Mouse (Mus musculus): ENCODE results near the gene Lamtor5. TPM values are rescaled to one million over a fixed set of nuclear protein-coding genes. Genes with fewer than 3 reads are reported as not detected.

Gene Lamtor5
- polyA plus RNA-seq (2015; fragmentation: Nextera tagmentation; extraction: Ambion mirVana): 201 and 215 TPM in 2 replicates

GRCm38 (mm10) chr3:107278479-107279269, at the start of gene Lamtor5:
TSS of gene Lamtor5 (plus strand) at chr3:107278858.
- WGBS: 3% methylated on average over 43 of the region's 43 CpGs
- Histone ChIP-seq H3K27me3 (replicated peaks; ENCODE audit: insufficient read depth, low read length) (no peaks in the 10 kb centered on the region), H3K9me3 (ENCODE audit: low read length) (no peaks in the 10 kb centered on the region), H3K4me2 (replicated peaks; ENCODE audit: low read depth, low read length) (peak within 1 kb of the TSS; percentile 67), H3K36me3 (ENCODE audit: insufficient read depth, low read length) (peaks cover 11% of the 10 kb centered on the region; the same call in 1 of the 2 replicates), H3K9ac (replicated peaks; ENCODE audit: low read depth) (peak within 1 kb of the TSS; percentile 80), H3K27ac (ENCODE audit: low read length) (no peak within 1 kb of the TSS), H3K4me1 (ENCODE audit: insufficient read depth, low read depth, low read length) (peaks cover 3% of the 10 kb centered on the region; the same call in 1 of the 2 replicates), H3K4me3 (ENCODE audit: low read depth, low read length) (peak within 1 kb of the TSS; percentile 92)
- ATAC-seq (peak; percentile 92), DNase-seq (ENCODE audit: low spot score) (peak; percentile 93)
- TF ChIP-seq CTCF (IDR thresholded peaks at IDR 0.05) (no peak), EP300 (IDR thresholded peaks at IDR 0.05) (no peak)

- Histone ChIP-seq H3K36me3 (ENCODE audit: insufficient read depth, low read length) (no peaks in the 10 kb centered on the region), H3K4me2 (replicated peaks; ENCODE audit: low read depth, low read length) (no peak overlapping the region), H3K9me3 (ENCODE audit: low read length) (no peaks in the 10 kb centered on the region), H3K4me1 (ENCODE audit: insufficient read depth, low read depth, low read length) (no peaks in the 10 kb centered on the region), H3K27me3 (replicated peaks; ENCODE audit: insufficient read depth, low read length) (no peaks in the 10 kb centered on the region), H3K9ac (replicated peaks; ENCODE audit: low read depth) (no peak overlapping the region), H3K27ac (ENCODE audit: low read length) (no peak overlapping the region), H3K4me3 (ENCODE audit: low read depth, low read length) (no peak overlapping the region)
- 61% methylated on average over 5 of the region's 5 CpGs for WGBS
- ATAC-seq (no peak), DNase-seq (ENCODE audit: low spot score) (no peak)
- TF ChIP-seq CTCF (IDR thresholded peaks at IDR 0.05): no peak
- TF ChIP-seq EP300 (IDR thresholded peaks at IDR 0.05): no peak
These were observed 49.4 kb upstream of the Lamtor5 start for GRCm38 (mm10) chr3:107229221-107229620.

- DNase-seq (ENCODE audit: low spot score): no peak
- H3K9ac ChIP-seq (replicated peaks; ENCODE audit: low read depth): no peak overlapping the region
- H3K27me3 ChIP-seq (replicated peaks; ENCODE audit: insufficient read depth, low read length): no peaks in the 10 kb centered on the region
- no peak overlapping the region for H3K27ac ChIP-seq (ENCODE audit: low read length)
- H3K36me3 ChIP-seq (ENCODE audit: insufficient read depth, low read length): no peaks in the 10 kb centered on the region
- H3K9me3 ChIP-seq (ENCODE audit: low read length): no peaks in the 10 kb centered on the region
- TF ChIP-seq EP300 (IDR thresholded peaks at IDR 0.05) (no peak), CTCF (IDR thresholded peaks at IDR 0.05) (no peak)
- H3K4me3 ChIP-seq (ENCODE audit: low read depth, low read length): no peak overlapping the region
- no peaks in the 10 kb centered on the region for H3K4me1 ChIP-seq (ENCODE audit: insufficient read depth, low read depth, low read length)
- 31% methylated on average over 5 of the region's 5 CpGs for whole genome bisulfite sequencing
- ATAC-seq: no peak
- no peak overlapping the region for H3K4me2 ChIP-seq (replicated peaks; ENCODE audit: low read depth, low read length)
These were observed 48.8 kb upstream of the Lamtor5 start for GRCm38 (mm10) chr3:107229822-107230221.

GRCm38 (mm10) chr3:107230527-107230926, 48.1 kb upstream of the Lamtor5 start, which contains the start of gene A630076J17Rik:
TSS of gene A630076J17Rik (plus strand) at chr3:107230614.
- no peak within 1 kb of the TSS for H3K4me2 ChIP-seq (replicated peaks; ENCODE audit: low read depth, low read length)
- H3K4me3 ChIP-seq (ENCODE audit: low read depth, low read length): no peak within 1 kb of the TSS
- H3K27me3 ChIP-seq (replicated peaks; ENCODE audit: insufficient read depth, low read length): no peaks in the 10 kb centered on the region
- ATAC-seq (no peak), DNase-seq (ENCODE audit: low spot score) (no peak)
- 4% methylated on average over 1 of the region's 1 CpGs for WGBS
- H3K27ac ChIP-seq (ENCODE audit: low read length): no peak within 1 kb of the TSS
- no peaks in the 10 kb centered on the region for H3K4me1 ChIP-seq (ENCODE audit: insufficient read depth, low read depth, low read length)
- H3K9ac ChIP-seq (replicated peaks; ENCODE audit: low read depth): no peak within 1 kb of the TSS
- H3K9me3 ChIP-seq (ENCODE audit: low read length): no peaks in the 10 kb centered on the region
- no peak for TF ChIP-seq CTCF (IDR thresholded peaks at IDR 0.05)
- TF ChIP-seq EP300 (IDR thresholded peaks at IDR 0.05): no peak
- no peaks in the 10 kb centered on the region for H3K36me3 ChIP-seq (ENCODE audit: insufficient read depth, low read length)

DNA sequence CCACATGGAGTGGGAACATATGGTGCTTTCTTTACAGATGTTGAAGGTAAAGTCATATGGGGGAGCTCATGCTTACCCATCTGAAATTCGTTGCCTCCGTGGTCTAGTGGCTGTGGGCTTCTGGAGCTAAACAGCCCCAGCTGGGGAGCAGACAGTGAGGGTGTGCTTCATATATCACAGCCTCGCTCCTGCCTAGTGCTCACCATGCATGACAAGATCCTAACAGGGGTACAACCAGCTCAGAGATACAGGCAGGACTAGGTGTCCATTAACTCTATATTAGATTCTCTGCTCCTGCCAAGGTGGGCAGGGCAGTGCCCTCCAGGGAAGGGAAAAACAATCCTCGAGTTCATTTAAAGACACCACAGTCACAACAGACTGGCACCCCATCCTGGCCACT, 47.5 kb upstream of the Lamtor5 start:
- Histone ChIP-seq H3K9ac (replicated peaks; ENCODE audit: low read depth) (no peak overlapping the region), H3K27me3 (replicated peaks; ENCODE audit: insufficient read depth, low read length) (no peaks in the 10 kb centered on the region), H3K4me2 (replicated peaks; ENCODE audit: low read depth, low read length) (no peak overlapping the region), H3K27ac (ENCODE audit: low read length) (no peak overlapping the region), H3K36me3 (ENCODE audit: insufficient read depth, low read length) (no peaks in the 10 kb centered on the region), H3K9me3 (ENCODE audit: low read length) (no peaks in the 10 kb centered on the region), H3K4me3 (ENCODE audit: low read depth, low read length) (no peak overlapping the region), H3K4me1 (ENCODE audit: insufficient read depth, low read depth, low read length) (no peaks in the 10 kb centered on the region)
- 53% methylated on average over 4 of the region's 4 CpGs for WGBS
- no peak for ATAC-seq
- no peak for TF ChIP-seq CTCF (IDR thresholded peaks at IDR 0.05)
- TF ChIP-seq EP300 (IDR thresholded peaks at IDR 0.05): no peak
- no peak for DNase-seq (ENCODE audit: low spot score)

DNA sequence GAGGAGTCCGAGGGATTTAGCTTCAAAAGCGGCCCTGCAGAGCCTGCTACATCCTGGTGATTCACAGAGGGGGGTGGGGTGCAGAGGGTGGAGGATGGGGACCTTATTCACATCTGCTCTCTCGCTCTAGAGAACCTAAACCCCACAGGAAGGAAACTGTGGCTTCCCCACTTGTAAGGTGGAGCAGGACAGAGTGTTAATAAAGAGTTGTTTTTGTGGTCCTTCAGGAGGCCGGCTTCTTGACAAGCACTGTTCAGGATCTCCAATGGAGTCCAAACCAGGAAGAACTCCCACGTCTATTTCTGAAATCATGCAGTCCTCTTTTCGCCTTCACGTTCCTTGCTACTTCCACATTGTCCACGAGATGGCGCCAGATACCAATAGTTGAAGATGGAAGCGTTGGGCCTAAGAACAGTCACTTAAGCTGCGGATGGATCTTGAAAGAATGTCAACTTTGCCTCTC, 45.3 kb upstream of the Lamtor5 start:
- H3K9ac ChIP-seq (replicated peaks; ENCODE audit: low read depth): no peak overlapping the region
- peak; percentile 98 for TF ChIP-seq CTCF (IDR thresholded peaks at IDR 0.05)
- no peak for TF ChIP-seq EP300 (IDR thresholded peaks at IDR 0.05)
- no peak overlapping the region for H3K27ac ChIP-seq (ENCODE audit: low read length)
- 6% methylated on average over 11 of the region's 11 CpGs for WGBS
- ATAC-seq (peak; percentile 68), DNase-seq (ENCODE audit: low spot score) (peak; percentile 88)
- no peaks in the 10 kb centered on the region for H3K27me3 ChIP-seq (replicated peaks; ENCODE audit: insufficient read depth, low read length)
- no peaks in the 10 kb centered on the region for H3K9me3 ChIP-seq (ENCODE audit: low read length)
- H3K36me3 ChIP-seq (ENCODE audit: insufficient read depth, low read length): no peaks in the 10 kb centered on the region
- no peak overlapping the region for H3K4me2 ChIP-seq (replicated peaks; ENCODE audit: low read depth, low read length)
- H3K4me1 ChIP-seq (ENCODE audit: insufficient read depth, low read depth, low read length): no peaks in the 10 kb centered on the region
- no peak overlapping the region for H3K4me3 ChIP-seq (ENCODE audit: low read depth, low read length)

Data from lung, postnatal 0 days (tissue).